In genomic region chr6:41046553-41046952, GRCm38 (mm10) we compare ENCODE assay signal across 17 mouse cellular contexts. TPM values are rescaled to one million over a fixed set of nuclear protein-coding genes. Genes with fewer than 3 reads are reported as not detected.
DNase-seq lines count a peak whose midpoint lies in the region; ATAC-seq and TF ChIP-seq lines count a peak whose summit lies in the region.
"Had no signal": no experiment of that assay in that cellular context is flagged by ENCODE, and none has a peak within 500 bp of the region (broad histone marks: within the 10 kb centered on the region; RNA-seq: fewer than 3 reads in every experiment).

No protein-coding gene starts in this region.

- H3K27ac ChIP-seq in layer of hippocampus, adult 2 months: no peak overlapping the region
- H3K27ac ChIP-seq: embryonic facial prominence, embryonic 13.5 days; hindbrain, embryonic 10.5 days; limb, embryonic 15.5 days had no signal

- H3K4me3 ChIP-seq in layer of hippocampus, adult 2 months: no peak overlapping the region
- H3K4me3 ChIP-seq: embryonic facial prominence, embryonic 13.5 days; hindbrain, embryonic 10.5 days; limb, embryonic 15.5 days; megakaryocyte, embryonic 14.5 days had no signal

- peak; percentile 78; the same call in 1 of the 2 replicates for ATAC-seq in megakaryocyte-erythroid progenitor cell, adult 5-6 weeks (replicated peaks; ENCODE audit: low FRiP score, low TSS enrichment, poor library complexity, severe bottlenecking)
- ATAC-seq: forebrain, embryonic 14.5 days had no signal

- TF ChIP-seq CTCF in layer of hippocampus, adult 2 months (conservative IDR thresholded peaks at IDR 0.05): peak; percentile 48

- DNase-seq in layer of hippocampus, adult 2 months (ENCODE audit: low spot score in 2 of 2): no peak
- no peak for DNase-seq in layer of hippocampus, postnatal 25 days (ENCODE audit: extremely low spot score in 1 of 2, low spot score in 1 of 2)
- DNase-seq in CD4-positive, CD25-positive, alpha-beta regulatory T cell, adult 2 months (ENCODE audit: low read depth, low spot score): peak; percentile 75
- DNase-seq in T-cell, adult 2 months (ENCODE audit: low spot score): peak; percentile 38
- no peak for DNase-seq in adrenal gland, adult 8-10 months
- DNase-seq in spleen, postnatal 36 days (ENCODE audit: low spot score in 2 of 2): no peak
- DNase-seq in layer of hippocampus, adult 9-10 months (ENCODE audit: low spot score): no peak
- DNase-seq: adrenal gland, postnatal 10 days; heart, adult 11 months; kidney, adult 8-10 months; layer of hippocampus, postnatal 36 days had no signal

RNA-seq across cellular contexts. Expression of gene 2210010C04Rik, which starts 11.2 kb away (rescaled TPM):
- not detected for total RNA-seq in layer of hippocampus, adult 2 months (2021)
- total RNA-seq in layer of hippocampus, postnatal 25 days (2021): not detected
- not detected in 2 replicates for total RNA-seq in megakaryocyte-erythroid progenitor cell, adult 5-6 weeks (2014; fragmentation: Nextera tagmentation)
- not detected in 2 replicates for total RNA-seq in megakaryocyte-erythroid progenitor cell, adult 5-6 weeks (2017)
- total RNA-seq in adrenal gland, adult 8-10 months (2022): not detected
- total RNA-seq: adrenal gland, postnatal 10 days; layer of hippocampus, postnatal 36 days had no signal

RNA-seq across cellular contexts. Expression of gene Gm2663, which starts 47.3 kb away (rescaled TPM):
- total RNA-seq in layer of hippocampus, adult 2 months (2021): not detected
- not detected for total RNA-seq in layer of hippocampus, postnatal 25 days (2021)
- not detected in 2 replicates for total RNA-seq in megakaryocyte-erythroid progenitor cell, adult 5-6 weeks (2014; fragmentation: Nextera tagmentation)
- total RNA-seq in megakaryocyte-erythroid progenitor cell, adult 5-6 weeks (2017): not detected in 2 replicates
- not detected for total RNA-seq in adrenal gland, adult 8-10 months (2022)
- total RNA-seq: adrenal gland, postnatal 10 days; layer of hippocampus, postnatal 36 days had no signal

Comparison
In these comparisons a context has a peak if more than half of its experiments do, and no peak if none do; other contexts are left out.
1. DNase-seq: peak in CD4-positive, CD25-positive, alpha-beta regulatory T cell, adult 2 months (single experiment) and T-cell, adult 2 months (single experiment); none in layer of hippocampus, adult 2 months (0 of 2), layer of hippocampus, postnatal 25 days (0 of 2), adrenal gland, adult 8-10 months (single experiment), spleen, postnatal 36 days (0 of 2) and layer of hippocampus, adult 9-10 months (single experiment).